ENCODE assay signal across 8 mouse cellular contexts in genomic region chr13:23584331-23584730, GRCm38 (mm10). TPM values are rescaled to one million over a fixed set of nuclear protein-coding genes. Genes with fewer than 3 reads are reported as not detected.
DNase-seq lines count a peak whose midpoint lies in the region; ATAC-seq and TF ChIP-seq lines count a peak whose summit lies in the region.

No protein-coding gene starts in this region.

- no peaks in the 10 kb centered on the region for H3K9me3 ChIP-seq in lung, embryonic 14.5 days (ENCODE audit: low read depth, low read length)
- no peaks in the 10 kb centered on the region for H3K9me3 ChIP-seq in intestine, embryonic 14.5 days (ENCODE audit: control insufficient read depth, low read length)

- no peak for TF ChIP-seq CTCF in lung, embryonic 14.5 days (IDR thresholded peaks at IDR 0.05; ENCODE audit: low read depth)
- TF ChIP-seq CTCF in cortical plate, adult 2 months (IDR thresholded peaks at IDR 0.05; ENCODE audit: extremely low read depth, insufficient read depth, low read length) = no peak

- peak overlapping the region; percentile 90 for H3K4me2 ChIP-seq in lung, embryonic 14.5 days
- peak overlapping the region; percentile 94 for H3K4me2 ChIP-seq in intestine, embryonic 14.5 days (ENCODE audit: low read length)

- peak overlapping the region; percentile 80 for H3K9ac ChIP-seq in lung, embryonic 14.5 days
- peak overlapping the region; percentile 88 for H3K9ac ChIP-seq in intestine, embryonic 14.5 days (ENCODE audit: low read length)

- H3K4me1 ChIP-seq in lung, embryonic 14.5 days (ENCODE audit: insufficient read depth) = peaks cover 12% of the 10 kb centered on the region
- no peaks in the 10 kb centered on the region; the same call in 1 of the 2 replicates for H3K4me1 ChIP-seq in cortical plate, adult 2 months (ENCODE audit: control insufficient read depth, insufficient read depth, low read length)
- peaks cover 24% of the 10 kb centered on the region for H3K4me1 ChIP-seq in intestine, embryonic 14.5 days (replicated peaks; ENCODE audit: control insufficient read depth, insufficient read depth, low read length)

- no peaks in the 10 kb centered on the region for H3K36me3 ChIP-seq in lung, embryonic 14.5 days (ENCODE audit: insufficient read depth)
- H3K36me3 ChIP-seq in intestine, embryonic 14.5 days (ENCODE audit: control insufficient read depth, insufficient read depth, low read length) = no peaks in the 10 kb centered on the region

- ATAC-seq in lung, embryonic 14.5 days (ENCODE audit: insufficient read depth) = no peak
- ATAC-seq in intestine, embryonic 14.5 days (replicated peaks; ENCODE audit: low FRiP score, low TSS enrichment, low read depth) = no peak

- peak overlapping the region; percentile 99 for H3K27ac ChIP-seq in lung, embryonic 14.5 days (ENCODE audit: low read depth)
- H3K27ac ChIP-seq in cortical plate, adult 2 months (ENCODE audit: insufficient read depth, low read length) = peak overlapping the region; percentile 67; the same call in 1 of the 2 replicates
- peak overlapping the region; percentile 99 for H3K27ac ChIP-seq in intestine, embryonic 14.5 days (ENCODE audit: low read depth)

- DNase-seq in lung, embryonic 14.5 days = peak; percentile 64
- no peak for DNase-seq in lung, postnatal 10 days
- DNase-seq in intestine, embryonic 14.5 days (ENCODE audit: low spot score) = peak; percentile 49
- peak; percentile 40 for DNase-seq in neural tube, embryonic 10.5 days (ENCODE audit: extremely low spot score, low spot score)
- no peak for DNase-seq in frontal cortex, postnatal 25 days (ENCODE audit: low spot score in 2 of 2)
- DNase-seq in adrenal gland, postnatal 4 days (ENCODE audit: low spot score in 2 of 2) = no peak
- DNase-seq in ovary, postnatal 10 days (ENCODE audit: low spot score) = no peak

- no peaks in the 10 kb centered on the region for H3K27me3 ChIP-seq in lung, embryonic 14.5 days (ENCODE audit: insufficient read depth, low read length)
- no peaks in the 10 kb centered on the region for H3K27me3 ChIP-seq in intestine, embryonic 14.5 days (replicated peaks; ENCODE audit: control insufficient read depth, insufficient read depth, low read length)

- no peak for TF ChIP-seq POLR2A in cortical plate, adult 2 months (IDR thresholded peaks at IDR 0.05; ENCODE audit: extremely low read depth, insufficient read depth, low read length)

- H3K4me3 ChIP-seq in lung, embryonic 14.5 days (ENCODE audit: low read depth, low read length) = peak overlapping the region; percentile 50
- H3K4me3 ChIP-seq in cortical plate, adult 2 months (ENCODE audit: insufficient read depth, low read length) = peak overlapping the region; percentile 65; the same call in 1 of the 2 replicates
- H3K4me3 ChIP-seq in intestine, embryonic 14.5 days (ENCODE audit: low read depth, low read length) = peak overlapping the region; percentile 55

RNA-seq across cellular contexts. Expression of gene Hist1h4d, which starts 2.9 kb away (rescaled TPM):
- polyA plus RNA-seq in lung, embryonic 14.5 days (2014; fragmentation: Nextera tagmentation; extraction: Ambion mirVana) = 144 and 147 TPM in 2 replicates
- polyA plus RNA-seq in cortical plate, adult 2 months (2012; rRNA removed) = 4.4 and 8.9 TPM in 2 replicates
- polyA plus RNA-seq in intestine, embryonic 14.5 days (2014; fragmentation: Nextera tagmentation; extraction: Ambion mirVana) = 111 and 114 TPM in 2 replicates
- total RNA-seq in adrenal gland, postnatal 4 days (2021) = 100 to 1,000 TPM; 413 to 478 TPM

RNA-seq across cellular contexts. Expression of gene Hist1h3d, which starts 8.8 kb away (rescaled TPM):
- 10.0 and 13.9 TPM in 2 replicates for polyA plus RNA-seq in lung, embryonic 14.5 days (2014; fragmentation: Nextera tagmentation; extraction: Ambion mirVana)
- 2.6 and 3.0 TPM in 2 replicates for polyA plus RNA-seq in cortical plate, adult 2 months (2012; rRNA removed)
- 9.6 and 12.5 TPM in 2 replicates for polyA plus RNA-seq in intestine, embryonic 14.5 days (2014; fragmentation: Nextera tagmentation; extraction: Ambion mirVana)
- total RNA-seq in adrenal gland, postnatal 4 days (2021) = 10 to 100 TPM; 64.3 to 80.4 TPM

RNA-seq across cellular contexts. Expression of gene Hist1h2ad, which starts 10.2 kb away (rescaled TPM):
- 4.2 and 4.9 TPM in 2 replicates for polyA plus RNA-seq in lung, embryonic 14.5 days (2014; fragmentation: Nextera tagmentation; extraction: Ambion mirVana)
- polyA plus RNA-seq in cortical plate, adult 2 months (2012; rRNA removed) = 0.32 and 0.92 TPM in 2 replicates
- polyA plus RNA-seq in intestine, embryonic 14.5 days (2014; fragmentation: Nextera tagmentation; extraction: Ambion mirVana) = 2.2 and 4.2 TPM in 2 replicates
- 10 to 100 TPM; 63.5 to 64.6 TPM for total RNA-seq in adrenal gland, postnatal 4 days (2021)

RNA-seq across cellular contexts. Expression of gene Hist1h2bf, which starts 10.3 kb away (rescaled TPM):
- polyA plus RNA-seq in lung, embryonic 14.5 days (2014; fragmentation: Nextera tagmentation; extraction: Ambion mirVana) = 7.8 and 12.2 TPM in 2 replicates
- polyA plus RNA-seq in cortical plate, adult 2 months (2012; rRNA removed) = 0.67 TPM in 1 of 2 replicates, not detected in the other
- polyA plus RNA-seq in intestine, embryonic 14.5 days (2014; fragmentation: Nextera tagmentation; extraction: Ambion mirVana) = 7.0 and 7.1 TPM in 2 replicates
- total RNA-seq in adrenal gland, postnatal 4 days (2021) = 100 to 1,000 TPM; 297 to 360 TPM

RNA-seq across cellular contexts. Expression of gene Hist1h2bg, which starts 13.1 kb away (rescaled TPM):
- 14.9 TPM in 2 replicates for polyA plus RNA-seq in lung, embryonic 14.5 days (2014; fragmentation: Nextera tagmentation; extraction: Ambion mirVana)
- 7.8 and 11.4 TPM in 2 replicates for polyA plus RNA-seq in cortical plate, adult 2 months (2012; rRNA removed)
- polyA plus RNA-seq in intestine, embryonic 14.5 days (2014; fragmentation: Nextera tagmentation; extraction: Ambion mirVana) = 6.1 and 7.6 TPM in 2 replicates
- total RNA-seq in adrenal gland, postnatal 4 days (2021) = 100 to 1,000 TPM; 627 to 705 TPM

Comparison
In these comparisons a context has a peak if more than half of its experiments do, and no peak if none do; other contexts are left out.
1. DNase-seq: peak in lung, embryonic 14.5 days (single experiment), intestine, embryonic 14.5 days (single experiment) and neural tube, embryonic 10.5 days (single experiment); none in lung, postnatal 10 days (single experiment), frontal cortex, postnatal 25 days (0 of 2), adrenal gland, postnatal 4 days (0 of 2) and ovary, postnatal 10 days (single experiment).
2. RNA of gene Hist1h4d, which starts 2.9 kb away (polyA plus RNA-seq): 144 to 147 TPM in lung, embryonic 14.5 days and 111 to 114 TPM in intestine, embryonic 14.5 days; 4.4 to 8.9 TPM in cortical plate, adult 2 months; every median in the first group is over 10 times any median in the second.
3. Peak in every context shown above with its lines, with median percentiles within 50 percentile points of each other: H3K27ac ChIP-seq and H3K4me3 ChIP-seq.